Mouse (Mus musculus) ES-Bruce4 (cell line): ENCODE measurements around the gene Arid4a. TPM values are rescaled to one million over a fixed set of nuclear protein-coding genes. Genes with fewer than 3 reads are reported as not detected.
A peak's percentile ranks its signal among the peaks of the same experiment; 100 is the strongest.

Source experiments
- H3K27ac ChIP-seq: 2 replicates; pipeline ENCODE4 v1.5.1; 2012; ENCODE audit warnings: low read length, inconsistent platforms; ENCODE audit not compliant: insufficient read depth
- H3K27me3 ChIP-seq: 2 replicates; pipeline ENCODE4 v1.6.1; 2012; ENCODE audit warnings: mild to moderate bottlenecking, low read length, inconsistent platforms; ENCODE audit not compliant: control insufficient read depth, poor library complexity, insufficient read depth, severe bottlenecking
- H3K36me3 ChIP-seq: 2 replicates; pipeline ENCODE4 v1.6.1; 2012; ENCODE audit warnings: inconsistent platforms, mild to moderate bottlenecking, low read length, moderate library complexity; ENCODE audit not compliant: control insufficient read depth, poor library complexity, insufficient read depth, severe bottlenecking
- H3K4me1 ChIP-seq: one replicate; pipeline ENCODE4 v1.8.1; 2011; ENCODE audit warnings: low read length; ENCODE audit not compliant: control insufficient read depth, insufficient read depth
- H3K4me3 ChIP-seq: 2 replicates; pipeline ENCODE4 v1.5.1; 2011; ENCODE audit warnings: low read depth, mild to moderate bottlenecking, low read length
- H3K9ac ChIP-seq: 2 replicates; pipeline ENCODE4 v1.6.1; 2012; ENCODE audit warnings: low read depth, mild to moderate bottlenecking, inconsistent platforms; ENCODE audit not compliant: poor library complexity, severe bottlenecking
- H3K9me3 ChIP-seq: replicated peaks from 2 replicates; pipeline ENCODE4 v1.6.1; 2012; ENCODE audit warnings: mild to moderate bottlenecking, low read length, inconsistent platforms; ENCODE audit not compliant: control insufficient read depth, poor library complexity, insufficient read depth, severe bottlenecking
- CTCF ChIP-seq: IDR thresholded peaks from one replicate; pipeline ENCODE4 v1.8.1; 2011; ENCODE audit warnings: low read depth, low read length
- EP300 ChIP-seq: IDR thresholded peaks from 2 replicates; pipeline ENCODE4 v1.6.1; 2011; ENCODE audit warnings: low read depth, low read length; ENCODE audit not compliant: insufficient read depth
- POLR2A ChIP-seq: IDR thresholded peaks from one replicate; pipeline ENCODE4 v1.8.1; 2011; ENCODE audit warnings: low read length; ENCODE audit not compliant: insufficient read depth
- polyA plus RNA-seq: library from polyadenylated mRNA; stranded (reverse); fragments of >200 nt; gene quantifications from 2 replicates; pipeline ENCODE4 v1.2.4, GENCODE M21; 2011; ENCODE audit warnings: low read depth; ENCODE audit not compliant: missing spikeins, insufficient read depth, insufficient read length

Gene Arid4a
- polyA plus RNA-seq, 1 experiment, result 21.9 TPM

DNA sequence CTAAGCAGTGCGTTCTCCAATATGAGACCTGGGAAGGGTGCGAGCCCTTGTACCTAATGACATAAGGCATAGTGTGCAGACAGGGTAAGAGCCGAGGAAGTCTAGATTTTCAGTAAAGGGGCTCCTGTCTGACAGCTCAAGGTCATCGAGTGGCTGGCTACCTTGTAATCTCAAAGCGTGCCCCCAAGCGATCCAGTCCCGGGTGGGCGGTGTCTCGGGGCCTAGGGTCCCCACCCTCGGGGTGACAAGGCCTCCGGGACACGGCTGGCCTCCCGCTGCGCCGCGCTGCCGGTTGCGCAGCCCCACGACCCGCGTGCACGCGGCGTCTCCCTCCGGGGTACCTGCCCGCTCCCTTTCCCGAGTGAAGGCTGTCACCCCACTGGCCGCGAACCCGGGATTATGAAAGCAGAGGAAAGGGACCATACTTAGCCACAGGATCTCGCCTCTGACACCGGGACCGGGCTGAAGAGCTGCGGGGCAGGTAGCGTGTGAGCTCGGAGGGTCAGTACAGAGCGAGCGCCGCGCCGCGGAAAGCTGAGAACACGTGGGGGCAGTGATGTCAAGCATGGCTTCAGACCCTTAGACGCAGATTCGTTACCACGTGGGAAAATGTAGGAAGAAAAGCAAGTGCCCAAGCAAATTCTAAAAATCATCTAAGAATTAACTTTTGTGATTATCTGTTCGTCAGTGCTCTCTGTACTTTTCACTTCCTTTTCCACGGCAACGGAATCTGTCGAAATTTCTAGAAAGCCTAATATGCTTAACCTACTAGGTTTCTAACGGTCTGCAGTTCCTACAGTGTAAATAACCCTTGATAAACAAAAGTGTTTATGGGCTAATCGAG, 120.6 kb downstream of the Arid4a start, which contains the start of the genes Timm9 and 2700049A03Rik:
TSS of gene Timm9 (minus strand) at position 555 of the 844 bp plus-strand sequence.
TSS of gene 2700049A03Rik (plus strand) at position 719 of the 844 bp plus-strand sequence.
- H3K27ac ChIP-seq, result peak within 1 kb of the TSS; percentile 77
- H3K27me3 ChIP-seq, result no peaks in the 10 kb centered on the region
- peak within 1 kb of the TSS; percentile 99 for H3K4me3 ChIP-seq
- no peaks in the 10 kb centered on the region for H3K9me3 ChIP-seq
- H3K9ac ChIP-seq, result peak within 1 kb of the TSS; percentile 81
- no peak for TF ChIP-seq EP300
- TF ChIP-seq POLR2A, result peak; percentile 41
- H3K36me3 ChIP-seq, result peaks cover 23% of the 10 kb centered on the region
- H3K4me1 ChIP-seq, result no peaks in the 10 kb centered on the region

DNA sequence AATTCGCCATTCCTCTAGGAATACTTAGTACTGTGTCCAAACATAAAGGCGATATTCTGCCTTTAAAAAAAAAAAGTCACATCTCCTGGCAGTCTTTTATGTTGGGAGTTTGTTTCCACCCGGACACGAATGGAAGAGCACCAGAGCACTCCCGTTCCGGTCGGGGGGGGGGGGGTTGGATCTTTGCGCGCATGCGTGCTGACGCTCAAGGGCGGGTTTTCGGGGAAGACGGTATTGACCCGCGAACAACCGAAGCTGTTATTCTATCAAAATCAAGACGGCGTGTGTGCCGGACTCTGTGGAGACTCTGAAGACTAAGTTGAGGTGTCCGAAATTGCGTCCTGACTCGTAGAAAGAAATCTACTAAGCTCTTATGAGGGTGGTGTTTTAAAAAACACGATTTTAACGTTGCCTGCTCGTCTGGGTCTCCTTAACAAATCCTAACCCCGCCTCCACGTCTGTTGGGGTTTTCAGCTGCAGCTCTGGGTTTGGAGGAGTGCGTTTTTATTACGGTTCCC, 121.2 kb downstream of the Arid4a start:
- no peaks in the 10 kb centered on the region for H3K4me1 ChIP-seq
- peak overlapping the region; percentile 77 for H3K27ac ChIP-seq
- H3K9me3 ChIP-seq, result no peaks in the 10 kb centered on the region
- peak overlapping the region; percentile 81 for H3K9ac ChIP-seq
- TF ChIP-seq EP300 (no peak), POLR2A (peak; percentile 84), CTCF (no peak)
- peak overlapping the region; percentile 99 for H3K4me3 ChIP-seq
- peaks cover 23% of the 10 kb centered on the region for H3K36me3 ChIP-seq
- H3K27me3 ChIP-seq, result no peaks in the 10 kb centered on the region

GRCm38 (mm10) chr12:71137686-71138085, 121.9 kb downstream of the Arid4a start:
- no peaks in the 10 kb centered on the region for H3K27me3 ChIP-seq
- H3K9me3 ChIP-seq, result no peaks in the 10 kb centered on the region
- peak overlapping the region; percentile 85 for H3K4me3 ChIP-seq
- H3K27ac ChIP-seq, result 0 out of 2 replicates have a peak overlapping the region, but pooled peaks have one; percentile 26
- peak overlapping the region; percentile 81 for H3K9ac ChIP-seq
- H3K4me1 ChIP-seq, result no peaks in the 10 kb centered on the region
- TF ChIP-seq POLR2A (no peak), CTCF (no peak), EP300 (no peak)
- peaks cover 24% of the 10 kb centered on the region for H3K36me3 ChIP-seq

DNA sequence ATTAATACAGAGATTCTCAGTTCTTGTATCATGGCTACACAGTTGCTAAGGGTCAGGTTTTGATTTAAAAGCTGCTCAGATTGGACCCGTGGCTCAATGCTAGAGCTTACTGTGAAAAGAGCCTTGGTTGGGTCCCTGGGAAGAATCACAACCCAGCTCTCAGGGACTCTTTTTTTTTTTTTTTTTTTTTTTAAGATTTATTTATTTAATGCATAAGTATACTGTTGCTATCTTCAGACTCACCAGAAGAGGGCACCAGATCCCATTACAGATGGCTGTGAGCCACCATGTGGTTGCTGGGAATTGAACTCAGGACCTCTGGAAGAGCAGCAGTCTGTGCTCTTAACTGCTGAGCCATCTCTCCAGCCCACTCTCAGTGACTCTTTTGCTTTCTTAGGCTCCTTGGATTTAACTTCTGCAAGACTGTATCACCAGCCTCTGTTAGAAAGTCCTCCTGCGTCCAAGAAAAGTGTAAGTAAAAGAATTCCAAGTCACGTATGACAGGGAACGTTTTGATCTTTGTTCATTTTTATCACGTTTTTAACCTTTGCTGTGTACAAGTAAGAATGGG, 123.6 kb downstream of the Arid4a start:
- no peak overlapping the region for H3K4me3 ChIP-seq
- H3K36me3 ChIP-seq, result peaks cover 27% of the 10 kb centered on the region
- peak overlapping the region; percentile 81; the same call in 1 of the 2 replicates for H3K9ac ChIP-seq

GRCm38 (mm10) chr12:71141189-71141588, 125.4 kb downstream of the Arid4a start:
- TF ChIP-seq CTCF (no peak), EP300 (no peak)
- peaks cover 27% of the 10 kb centered on the region for H3K36me3 ChIP-seq
- H3K9ac ChIP-seq, result no peak overlapping the region

More for the DNA sequence above, 123.6 kb downstream of the Arid4a start:
- TF ChIP-seq CTCF (no peak), EP300 (no peak), POLR2A (no peak)
- H3K9me3 ChIP-seq, result no peaks in the 10 kb centered on the region
- no peak overlapping the region for H3K27ac ChIP-seq
- no peaks in the 10 kb centered on the region for H3K27me3 ChIP-seq
- no peaks in the 10 kb centered on the region for H3K4me1 ChIP-seq

DNA sequence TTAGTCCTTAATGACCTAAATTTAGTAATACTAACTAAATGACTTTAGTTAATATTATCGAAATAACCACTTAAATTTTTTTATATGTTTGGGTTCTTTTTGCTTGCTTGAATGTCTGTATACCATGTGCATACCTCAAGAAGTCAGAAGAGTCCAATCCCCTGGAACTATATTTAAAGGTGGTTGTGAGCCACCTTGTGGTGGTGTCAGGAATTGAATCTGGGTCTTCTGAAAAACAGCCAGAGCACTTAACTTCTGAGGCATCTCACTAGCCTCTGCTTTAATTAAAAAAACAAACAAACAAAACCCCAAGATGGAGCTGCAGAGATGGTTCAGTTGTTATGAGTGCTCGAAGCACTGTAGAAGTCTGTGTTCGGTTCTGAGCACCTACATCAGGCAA, 131.9 kb downstream of the Arid4a start:
- TF ChIP-seq CTCF, result no peak
- Histone ChIP-seq H3K27ac (no peak overlapping the region), H3K4me3 (no peak overlapping the region), H3K27me3 (no peaks in the 10 kb centered on the region), H3K9me3 (no peaks in the 10 kb centered on the region), H3K4me1 (no peaks in the 10 kb centered on the region), H3K36me3 (peaks cover 39% of the 10 kb centered on the region), H3K9ac (no peak overlapping the region)

More at GRCm38 (mm10) chr12:71141189-71141588, 125.4 kb downstream of the Arid4a start:
- Histone ChIP-seq H3K4me1 (no peaks in the 10 kb centered on the region), H3K27me3 (no peaks in the 10 kb centered on the region), H3K9me3 (no peaks in the 10 kb centered on the region), H3K4me3 (no peak overlapping the region), H3K27ac (no peak overlapping the region)

Other genes with a start within 250 kb of the Arid4a start
- 26.6 and 30.5 TPM in 2 replicates for gene Frmd6, start 190.5 kb upstream of the Arid4a start, polyA plus RNA-seq
- gene Actr10, start 78.1 kb upstream of the Arid4a start, polyA plus RNA-seq, result 140 and 146 TPM in 2 replicates
- gene Psma3, start 41.4 kb upstream of the Arid4a start, polyA plus RNA-seq, result 421 and 456 TPM in 2 replicates
- gene Tomm20l, start 95.4 kb downstream of the Arid4a start, polyA plus RNA-seq, result 2.5 TPM in 1 of 2 replicates, not detected in the other
- 60.7 and 69.3 TPM in 2 replicates for gene Timm9, start 120.7 kb downstream of the Arid4a start, polyA plus RNA-seq
- 34.4 and 36.2 TPM in 2 replicates for gene 2700049A03Rik, start 120.9 kb downstream of the Arid4a start, polyA plus RNA-seq